Mouse (Mus musculus) cerebellum, postnatal 14 days (tissue): ENCODE data around the gene Ms4a2.

Experiments used
- DNase-seq, 2 experiments: peaks; one replicate each; pipeline ENCODE4 v3.0.0; 2021; ENCODE audit warnings: mixed read lengths in 2 of 2

Gene Ms4a2

GRCm38 (mm10) chr19:11623551-11623950, at the start of gene Ms4a2:
Gene Ms4a2 (minus strand): TSS chr19:11623719.
- no peak for DNase-seq

DNA sequence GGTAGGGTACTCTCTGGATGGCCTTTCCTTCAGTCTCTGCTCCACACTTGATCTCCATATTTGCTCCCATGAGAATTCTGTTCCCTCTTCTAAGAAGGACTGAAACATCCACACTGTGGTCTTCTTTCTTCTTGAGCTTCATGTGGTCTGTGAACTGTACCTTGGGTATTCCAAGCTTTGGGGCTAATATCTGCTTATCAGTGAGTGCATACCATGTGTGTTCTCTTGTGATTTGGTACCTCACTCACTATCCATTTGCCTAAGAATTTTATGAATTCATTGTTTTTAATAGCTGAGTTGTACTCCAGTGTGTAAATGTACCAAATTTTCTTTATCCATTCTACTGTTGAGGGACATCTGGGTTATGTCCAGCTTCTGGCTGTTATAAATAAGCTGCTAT, 38.0 kb upstream of the Ms4a2 start:
- no peak for DNase-seq

- DNase-seq, result no peak
Measured at GRCm38 (mm10) chr19:11660459-11660858, 36.9 kb upstream of the Ms4a2 start, which contains the start of gene Oosp2. Gene Oosp2 (minus strand): TSS chr19:11660559.

GRCm38 (mm10) chr19:11659142-11659541, 35.6 kb upstream of the Ms4a2 start:
- DNase-seq, result no peak

DNA sequence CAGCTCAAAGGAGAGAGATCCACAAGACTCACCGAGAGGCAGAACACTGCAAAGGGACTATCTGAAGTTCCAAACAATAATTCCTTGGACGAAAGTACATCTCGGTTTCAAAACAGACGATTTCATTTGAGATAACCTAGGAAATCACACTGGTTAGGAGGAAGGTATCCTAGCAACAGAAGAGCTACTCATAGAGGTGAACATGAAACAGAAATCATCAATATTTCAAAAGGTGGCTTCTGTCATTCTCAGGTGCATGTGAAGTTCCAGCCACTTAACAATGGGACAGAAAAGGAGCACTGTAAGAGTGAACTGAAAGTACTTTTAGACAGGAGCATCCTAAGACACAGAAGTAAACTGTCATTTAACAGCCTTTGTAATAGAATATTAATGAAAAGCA, 26.0 kb upstream of the Ms4a2 start:
- no peak for DNase-seq

GRCm38 (mm10) chr19:11646166-11646565, 22.6 kb upstream of the Ms4a2 start:
- DNase-seq, result no peak

GRCm38 (mm10) chr19:11640732-11641131, 17.2 kb upstream of the Ms4a2 start, which contains the start of gene Ms4a3:
Gene Ms4a3 (minus strand): TSS chr19:11640851.
- DNase-seq, result no peak

DNA sequence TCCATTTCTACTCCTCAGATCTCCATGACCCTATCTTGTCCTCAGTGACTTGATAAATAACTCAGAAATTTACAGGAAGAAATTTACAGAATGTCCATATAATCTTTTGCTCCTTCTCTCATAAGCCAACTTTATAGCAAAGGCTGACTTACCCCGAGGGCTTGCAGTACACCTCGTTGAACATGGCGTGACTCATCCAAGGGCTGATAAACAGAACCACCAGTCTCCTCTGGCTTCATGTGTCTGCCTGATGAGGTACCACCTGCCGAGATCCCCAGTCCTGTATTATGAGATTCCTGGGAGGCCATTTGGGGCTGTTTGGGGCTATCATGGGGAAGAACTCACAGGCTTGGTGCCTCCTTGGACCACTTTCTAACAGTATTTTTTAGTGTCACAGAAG, 15.5 kb upstream of the Ms4a2 start:
- DNase-seq, result no peak

- DNase-seq, result no peak
Measured at GRCm38 (mm10) chr19:11635572-11635971, 12.1 kb upstream of the Ms4a2 start.

GRCm38 (mm10) chr19:11634330-11634729, 10.8 kb upstream of the Ms4a2 start:
- DNase-seq, result no peak

GRCm38 (mm10) chr19:11633732-11634131, 10.2 kb upstream of the Ms4a2 start:
- DNase-seq, result no peak

GRCm38 (mm10) chr19:11625231-11625630, 1.7 kb upstream of the Ms4a2 start:
- DNase-seq, result no peak

GRCm38 (mm10) chr19:11624800-11625199, 1.3 kb upstream of the Ms4a2 start:
- DNase-seq, result no peak

DNA sequence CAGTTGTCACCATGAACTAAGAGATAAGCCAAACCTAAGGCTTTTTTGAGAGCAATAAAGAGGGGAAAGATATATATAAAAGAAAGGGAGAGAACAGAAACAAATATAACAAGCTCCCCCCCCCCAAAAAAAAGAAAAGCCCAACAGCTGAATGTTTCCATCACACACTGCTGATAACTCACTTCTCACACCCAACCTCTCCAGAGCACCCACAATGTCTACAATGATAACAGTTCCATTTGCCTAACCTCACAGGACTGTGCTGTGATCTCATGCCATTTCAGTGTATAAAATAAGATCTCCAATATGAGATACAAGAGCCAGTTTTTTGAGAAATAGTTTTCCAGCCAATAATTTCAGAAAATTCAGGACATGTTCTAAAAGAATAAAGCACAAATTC, 5.5 kb downstream of the Ms4a2 start:
- no peak for DNase-seq

- no peak for DNase-seq
Measured at GRCm38 (mm10) chr19:11614805-11615204, 8.7 kb downstream of the Ms4a2 start.

GRCm38 (mm10) chr19:11613776-11614443, 9.6 kb downstream of the Ms4a2 start:
- DNase-seq, result peak; percentile 67 to 78

GRCm38 (mm10) chr19:11613084-11613483, 10.4 kb downstream of the Ms4a2 start:
- no peak for DNase-seq

GRCm38 (mm10) chr19:11612293-11612692, 11.2 kb downstream of the Ms4a2 start:
- no peak for DNase-seq

GRCm38 (mm10) chr19:11611541-11611945, 12.0 kb downstream of the Ms4a2 start:
- peak; percentile 58 to 75 for DNase-seq

DNA sequence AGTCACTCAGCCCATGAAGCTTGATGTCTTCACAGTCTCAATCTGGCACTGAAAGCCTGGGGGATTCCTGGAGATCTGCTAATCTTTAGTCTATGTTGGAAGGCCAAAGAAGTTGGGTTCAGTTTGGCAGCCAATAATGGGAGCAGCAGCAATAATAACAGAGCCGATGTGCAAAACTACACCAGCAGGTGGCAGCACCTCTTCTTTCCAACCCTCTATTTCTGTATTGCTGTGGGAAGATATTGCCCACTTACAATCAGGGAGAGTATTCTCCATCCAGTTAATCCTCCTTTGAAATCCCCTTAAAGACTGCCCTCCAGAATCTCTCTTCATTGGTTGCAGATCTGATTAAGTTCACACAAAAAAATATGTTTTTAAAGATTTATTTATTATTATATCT, 15.3 kb downstream of the Ms4a2 start:
- DNase-seq, result peak; percentile 61 to 78

GRCm38 (mm10) chr19:11604603-11605002, 18.9 kb downstream of the Ms4a2 start, which contains the start of gene Ms4a6d:
Gene Ms4a6d (minus strand): TSS chr19:11604849.
- DNase-seq, result no peak

DNA sequence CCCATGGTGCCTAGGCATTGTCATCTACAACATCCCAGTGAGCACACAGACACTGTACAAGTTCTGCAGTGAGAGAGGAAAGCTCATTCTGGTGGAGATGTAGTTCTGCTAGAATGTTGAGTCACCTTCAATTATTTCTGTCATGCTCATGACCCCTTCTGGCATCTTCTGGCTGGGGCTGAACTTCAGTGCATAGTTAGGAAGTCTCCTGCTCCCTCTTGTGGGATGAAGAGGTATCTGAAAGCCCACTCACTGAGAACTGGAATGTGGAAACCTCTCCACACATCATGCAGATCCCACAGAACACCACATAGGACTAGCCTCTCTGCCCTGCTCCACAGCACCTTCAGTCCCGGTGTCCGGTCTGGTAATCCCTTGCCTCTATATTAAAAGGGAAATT, 21.5 kb downstream of the Ms4a2 start:
- peak; percentile 22 to 28 for DNase-seq

DNA sequence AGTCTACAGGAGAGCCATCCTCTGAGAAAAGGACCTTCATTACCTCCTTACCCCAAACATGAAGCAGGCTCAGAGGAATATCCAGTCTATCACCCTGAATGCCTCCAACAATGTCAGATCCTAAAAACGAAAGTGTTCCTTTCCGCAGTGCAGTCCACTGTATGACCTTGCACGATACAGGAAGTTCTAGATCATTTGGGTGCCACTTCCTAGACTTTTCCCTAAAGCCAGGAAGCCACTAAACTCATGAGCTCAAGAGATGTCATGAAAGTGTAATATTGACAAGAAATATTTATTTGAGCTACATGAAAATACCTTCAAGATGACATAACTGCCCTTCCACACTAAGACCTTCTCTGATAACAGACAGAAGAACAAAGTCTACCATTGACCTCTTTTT, 22.2 kb downstream of the Ms4a2 start:
- no peak for DNase-seq

GRCm38 (mm10) chr19:11589891-11590449, 33.5 kb downstream of the Ms4a2 start:
- no peak for DNase-seq

DNA sequence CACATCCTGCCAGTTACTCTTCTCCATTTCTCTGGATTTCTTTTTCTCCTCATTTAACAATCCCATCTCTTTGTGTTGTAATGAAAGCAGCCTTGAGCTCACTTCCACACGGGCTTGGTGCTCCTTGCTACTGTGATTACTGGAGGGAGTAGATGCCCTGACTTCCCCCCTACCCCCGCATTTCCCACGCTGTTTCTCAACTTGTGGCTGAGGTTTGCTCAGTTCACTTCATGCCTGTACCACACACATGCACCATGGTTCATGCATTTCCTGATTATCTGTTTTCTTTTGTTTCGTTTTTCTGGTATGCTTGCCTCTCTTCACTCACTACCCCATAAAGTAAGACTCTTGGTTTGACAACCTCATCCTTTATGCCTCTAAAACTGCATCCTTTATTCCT, 34.3 kb downstream of the Ms4a2 start:
- DNase-seq, result no peak
